Mouse (Mus musculus) left cerebral cortex, postnatal 36 days (tissue): ENCODE measurements around the gene Pilra. TPM values are rescaled to one million over a fixed set of nuclear protein-coding genes. Genes with fewer than 3 reads are reported as not detected.
"Not testable (repeated sequence)": the region's sequence is repeated elsewhere in the genome, so short reads cannot be mapped to it uniquely, and the experiment has no call there.

Experiments used
- DNase-seq, 2 experiments: peaks; one replicate each; pipeline ENCODE4 v3.0.0; 2021 to 2022; ENCODE audit warnings: low spot score in 2 of 2, mixed read lengths in 1 of 2
- intact Hi-C: fragments of 180-260 bp; cut with DNase I; formaldehyde crosslinking; loops from one replicate; pipeline ENCODE4 v1.15.1; 2025
- total RNA-seq, 2 experiments: library from RNA; stranded (reverse); gene quantifications; 2 replicates each; pipeline ENCODE4 v1.2.3; 2021

Pilra gene
- total RNA-seq = under 1 TPM in 1 of 2 experiments, not detected in 1; 0.20 TPM

DNA sequence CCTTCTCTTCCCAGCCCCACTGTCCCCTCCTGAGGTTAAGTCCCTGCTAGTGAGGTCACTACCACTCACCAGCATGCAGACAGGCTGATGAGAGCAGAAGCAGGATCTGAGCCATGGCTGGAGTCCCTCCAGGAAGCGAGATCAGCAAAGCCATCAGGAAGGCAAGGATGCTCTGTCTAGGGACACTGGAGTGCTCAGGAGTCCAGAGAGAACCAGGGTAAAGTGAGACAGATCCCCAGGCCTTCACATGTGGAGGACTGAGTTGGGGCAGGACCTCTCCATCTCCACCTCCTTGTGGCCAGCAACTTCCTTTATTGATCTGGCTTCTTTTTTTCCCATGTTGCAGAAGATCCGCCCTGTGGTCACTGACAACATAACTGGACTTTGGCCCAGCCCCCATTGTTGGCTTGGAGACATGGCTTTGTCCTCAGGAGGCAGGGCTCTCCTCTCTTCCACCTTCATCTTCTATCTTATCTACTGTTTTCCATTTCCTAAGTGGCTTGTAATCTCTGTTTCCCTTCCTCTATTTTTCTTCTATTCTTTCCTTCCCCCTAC, at the start of gene Pilra:
Pilra (minus strand) TSS at position 316 of the 555 bp plus-strand sequence.
- intact Hi-C loops, DNase-seq: not testable (repeated sequence)

DNA sequence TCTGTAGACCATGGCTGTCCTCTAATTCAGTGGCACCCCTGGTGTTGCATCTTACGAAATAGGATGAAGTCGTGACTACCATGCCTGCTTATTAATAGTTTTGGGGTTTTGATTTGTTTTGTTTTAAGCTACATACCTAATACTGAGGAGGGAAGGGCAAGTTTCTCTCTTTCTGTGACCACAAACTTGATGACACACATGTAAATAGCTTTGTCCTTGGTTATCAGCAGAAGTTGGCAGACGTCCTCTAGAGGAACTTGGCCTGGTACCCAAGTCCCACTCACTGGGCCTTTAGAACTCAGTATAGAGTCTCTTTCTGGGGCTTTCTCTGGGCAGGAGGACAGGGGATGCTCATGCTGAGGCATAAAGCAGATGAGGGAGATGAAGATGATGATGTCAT, 47.3 kb upstream of the Pilra start:
- intact Hi-C loops = no loop called here
- no peak for DNase-seq

DNA sequence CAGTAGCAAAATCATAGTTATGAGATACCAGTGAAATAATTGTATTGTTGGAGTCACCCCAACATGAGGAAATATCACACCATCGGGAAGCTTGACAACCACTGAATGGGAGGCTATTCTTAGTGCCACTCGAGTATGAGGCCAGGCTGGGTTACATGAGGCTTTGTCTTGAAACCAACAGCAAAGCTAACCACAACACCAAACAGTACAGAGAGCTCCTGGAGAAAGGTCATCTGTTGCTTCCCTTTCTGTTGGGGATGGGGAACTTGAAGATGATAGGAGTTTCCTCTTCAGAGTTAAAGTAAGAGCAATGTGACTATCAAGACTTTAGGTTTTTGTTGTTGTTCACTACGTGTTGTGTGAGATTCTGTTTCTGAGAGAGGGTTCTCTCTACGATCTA, 46.8 kb upstream of the Pilra start:
- DNase-seq = no peak
- intact Hi-C loops = no loop called here

DNA sequence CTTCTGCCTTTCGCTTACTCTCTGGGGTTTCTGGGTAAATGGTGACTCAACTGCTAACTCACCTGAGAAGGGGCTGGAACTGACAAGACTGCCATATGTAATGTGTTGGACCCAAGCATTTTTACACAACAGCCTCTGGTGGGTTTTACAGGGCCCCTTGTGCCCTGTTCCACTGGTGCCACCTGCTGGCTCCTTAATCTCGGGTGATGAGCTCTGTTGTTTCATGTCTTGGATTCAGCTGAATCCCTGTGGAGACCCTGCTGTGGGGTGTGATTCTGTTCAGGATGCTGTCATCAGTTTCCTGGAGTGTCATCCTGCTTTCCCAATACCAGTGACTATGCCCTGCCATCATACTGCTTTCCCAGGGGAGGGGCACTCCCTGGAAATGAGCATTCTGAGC, 41.8 kb upstream of the Pilra start:
- intact Hi-C loops = loop anchor here (2.0 kb wide), 1 partner anchor 89 kb away; no protein-coding TSS in a partner anchor
- peak in 1 of 2 experiments; percentile 8 for DNase-seq

DNA sequence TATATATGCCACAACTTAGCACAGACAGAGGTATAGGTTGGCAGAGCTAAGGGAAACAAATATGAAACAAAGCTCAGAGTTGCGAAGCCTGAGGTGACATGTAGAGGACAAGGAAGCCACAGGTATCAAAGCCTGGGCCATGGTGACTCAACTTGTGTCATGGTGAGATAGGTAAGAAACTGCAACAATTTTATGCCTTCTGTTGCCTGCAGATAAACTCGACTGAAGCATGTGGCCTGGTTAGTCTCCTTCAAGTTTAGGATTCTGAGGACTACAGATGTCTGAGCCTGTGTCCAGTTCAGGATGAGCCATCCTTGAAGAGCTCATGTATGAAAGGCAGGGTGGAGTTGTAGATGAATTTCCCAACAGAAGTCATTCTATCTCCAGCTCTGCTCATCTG, 39.0 kb upstream of the Pilra start:
- DNase-seq = no peak
- intact Hi-C loops = no loop called here

DNA sequence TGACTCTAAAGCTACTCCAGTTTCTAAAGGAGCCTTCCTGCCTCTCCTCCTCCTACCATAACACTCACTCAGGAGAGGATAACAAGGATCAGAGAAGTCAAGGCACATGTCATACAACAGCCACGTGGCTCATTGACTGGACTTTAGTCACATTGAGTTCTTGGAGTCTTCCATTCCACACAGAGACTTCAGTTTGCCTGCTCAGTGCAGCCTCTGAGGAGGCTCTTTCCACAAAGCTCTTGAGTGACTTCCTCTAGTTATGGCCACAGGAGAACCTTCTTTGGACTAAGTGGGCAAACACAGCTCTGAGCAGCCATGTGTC, 36.3 kb upstream of the Pilra start:
- intact Hi-C loops, DNase-seq: not testable (repeated sequence)

DNA sequence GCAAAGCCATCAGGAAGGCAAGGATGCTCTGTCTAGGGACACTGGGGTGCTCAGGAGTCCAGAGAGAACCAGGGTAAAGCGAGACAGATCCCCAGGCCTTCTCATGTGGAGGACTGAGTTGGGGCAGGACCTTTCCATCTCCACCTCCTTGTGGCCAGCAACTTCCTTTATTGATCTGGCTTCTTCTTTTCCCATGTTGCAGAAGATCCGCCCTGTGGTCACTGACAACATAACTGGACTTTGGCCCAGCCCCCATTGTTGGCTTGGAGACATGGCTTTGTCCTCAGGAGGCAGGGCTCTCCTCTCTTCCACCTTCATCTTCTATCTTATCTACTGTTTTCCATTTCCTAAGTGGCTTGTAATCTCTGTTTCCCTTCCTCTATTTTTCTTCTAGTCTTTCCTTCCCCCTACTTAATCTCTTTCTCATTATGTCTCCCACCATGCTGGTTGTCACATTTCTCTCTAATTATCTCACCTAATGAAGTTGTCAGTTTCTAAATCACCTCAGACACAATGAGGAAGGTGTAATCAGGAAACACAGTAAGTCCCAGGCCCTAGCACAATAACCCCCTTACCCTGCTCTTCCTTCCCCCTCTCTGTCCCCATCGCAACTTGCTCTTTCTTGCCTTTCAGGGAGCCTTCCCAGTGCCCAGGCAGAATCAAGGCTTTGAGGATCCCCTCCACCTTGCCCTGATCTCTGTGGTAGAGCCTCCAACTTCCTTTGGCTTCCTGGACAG, 35.7 kb upstream of the Pilra start, which contains the start of gene Pilrb2:
Pilrb2 (minus strand) TSS at position 172 of the 737 bp plus-strand sequence.
- intact Hi-C loops, DNase-seq: not testable (repeated sequence)

DNA sequence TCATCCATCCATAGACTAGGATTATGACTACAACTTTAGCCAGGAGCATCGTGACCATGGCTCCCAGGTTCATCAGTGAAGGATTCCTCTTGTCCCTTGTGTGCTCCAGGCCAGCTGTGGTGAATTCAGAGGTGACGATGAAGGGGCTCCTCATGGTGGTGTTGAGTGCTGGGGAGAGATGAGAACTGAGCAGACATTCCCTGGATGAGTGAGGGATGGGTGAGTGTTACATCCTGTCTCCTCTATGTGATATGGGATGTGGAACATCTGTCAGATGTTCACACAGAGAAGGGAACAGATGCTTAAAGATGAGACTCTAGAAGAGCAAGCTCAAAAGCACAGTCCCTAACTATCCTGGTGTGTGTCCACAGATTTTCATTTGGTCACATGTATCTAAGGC, 32.5 kb upstream of the Pilra start:
- DNase-seq, intact Hi-C loops: not testable (repeated sequence)

DNA sequence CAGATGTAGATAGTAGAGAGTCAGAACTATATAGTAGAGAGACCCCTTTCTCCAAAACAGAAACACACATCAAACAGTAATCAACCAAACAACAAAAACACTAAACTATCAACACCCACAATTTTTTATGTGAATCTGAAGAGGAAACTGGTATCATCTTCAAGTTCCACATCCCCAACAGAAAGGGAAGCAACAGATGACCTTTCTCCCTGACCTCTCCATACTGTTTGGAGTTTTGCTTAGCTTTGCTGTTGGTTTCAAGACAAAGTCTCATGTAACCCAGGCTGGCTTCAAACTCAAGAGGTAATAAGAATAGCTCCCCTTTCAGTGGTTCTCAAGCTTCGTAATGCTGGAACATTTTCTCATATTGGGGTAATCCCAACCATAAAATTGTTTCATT, 27.9 kb upstream of the Pilra start:
- intact Hi-C loops, DNase-seq: not testable (repeated sequence)

DNA sequence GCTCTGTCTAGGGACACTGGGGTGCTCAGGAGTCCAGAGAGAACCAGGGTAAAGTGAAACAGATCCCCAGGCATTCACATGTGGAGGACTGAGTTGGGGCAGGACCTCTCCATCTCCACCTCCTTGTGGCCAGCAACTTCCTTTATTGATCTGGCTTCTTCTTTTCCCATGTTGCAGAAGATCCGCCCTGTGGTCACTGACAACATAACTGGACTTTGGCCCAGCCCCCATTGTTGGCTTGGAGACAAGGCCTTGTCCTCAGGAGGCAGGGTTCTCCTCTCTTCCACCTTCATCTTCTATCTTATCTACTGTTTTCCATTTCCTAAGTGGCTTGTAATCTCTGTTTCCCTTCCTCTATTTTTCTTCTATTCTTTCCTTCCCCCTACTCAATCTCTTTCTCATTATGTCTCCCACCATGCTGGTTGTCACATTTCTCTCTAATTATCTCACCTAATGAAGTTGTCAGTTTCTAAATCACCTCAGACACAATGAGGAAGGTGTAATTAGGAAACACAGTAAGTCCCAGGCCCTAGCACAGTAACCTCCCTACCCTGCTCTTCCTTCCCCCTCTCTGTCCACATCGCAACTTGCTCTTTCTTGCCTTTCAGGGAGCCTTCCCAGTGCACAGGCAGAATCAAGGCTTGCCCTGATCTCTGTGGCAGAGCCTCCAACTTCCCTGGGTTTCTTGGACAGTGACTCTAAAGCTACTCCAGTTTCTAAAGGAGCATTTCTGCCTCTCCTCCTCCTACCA, 22.1 kb upstream of the Pilra start, which contains the start of gene Pilrb1:
Pilrb1 (minus strand) TSS at position 147 of the 751 bp plus-strand sequence.
- DNase-seq, intact Hi-C loops: not testable (repeated sequence)

DNA sequence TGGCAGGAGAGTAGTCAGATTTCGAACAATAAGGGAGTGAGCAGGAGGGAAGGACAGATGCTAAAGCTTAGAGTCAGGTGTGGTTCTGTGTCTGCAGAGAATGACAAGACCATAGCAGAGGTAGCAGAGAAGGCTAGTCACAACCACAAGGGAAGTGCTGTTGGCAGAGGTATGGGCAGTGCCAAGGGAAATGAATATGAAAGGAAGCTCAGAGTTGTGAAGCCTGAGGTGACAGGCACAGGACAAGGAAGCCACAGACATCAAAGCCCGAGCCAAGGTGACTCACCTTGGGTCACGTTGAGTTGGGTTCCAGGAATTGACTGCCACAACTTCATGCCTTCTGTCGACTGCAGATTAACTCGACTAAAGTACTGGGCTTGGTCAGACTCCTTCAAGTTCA, 20.8 kb upstream of the Pilra start:
- intact Hi-C loops, DNase-seq: not testable (repeated sequence)

DNA sequence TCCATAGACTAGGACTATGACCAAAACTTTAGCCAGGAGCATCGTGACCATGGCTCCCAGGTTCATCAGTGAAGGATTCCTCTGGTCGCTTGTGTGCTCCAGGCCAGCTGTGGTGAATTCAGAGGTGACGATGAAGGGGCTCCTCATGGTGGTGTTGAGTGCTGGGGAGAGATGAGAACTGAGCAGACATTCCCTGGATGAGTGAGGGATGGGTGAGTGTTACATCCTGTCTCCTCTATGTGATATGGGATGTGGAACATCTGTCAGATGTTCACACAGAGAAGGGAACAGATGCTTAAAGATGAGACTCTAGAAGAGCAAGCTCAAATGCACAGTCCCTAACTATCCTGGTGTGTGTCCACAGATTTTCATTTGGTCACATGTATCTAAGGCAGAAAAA, 18.8 kb upstream of the Pilra start:
- intact Hi-C loops, DNase-seq: not testable (repeated sequence)

DNA sequence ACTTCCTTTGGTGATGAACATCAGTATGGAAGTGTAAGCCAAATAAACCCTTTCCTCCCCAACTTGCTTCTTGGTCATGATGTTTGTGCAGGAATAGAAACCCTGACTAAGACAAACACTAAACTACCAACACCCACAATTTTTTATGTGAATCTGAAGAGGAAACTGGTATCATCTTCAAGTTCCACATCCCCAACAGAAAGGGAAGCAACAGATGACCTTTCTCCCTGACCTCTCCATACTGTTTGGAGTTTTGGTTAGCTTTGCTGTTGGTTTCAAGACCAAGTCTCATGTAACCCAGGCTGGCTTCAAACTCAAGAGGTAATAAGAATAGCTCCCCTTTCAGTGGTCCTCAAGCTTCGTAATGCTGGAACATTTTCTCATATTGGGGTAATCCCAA, 14.2 kb upstream of the Pilra start:
- DNase-seq, intact Hi-C loops: not testable (repeated sequence)

DNA sequence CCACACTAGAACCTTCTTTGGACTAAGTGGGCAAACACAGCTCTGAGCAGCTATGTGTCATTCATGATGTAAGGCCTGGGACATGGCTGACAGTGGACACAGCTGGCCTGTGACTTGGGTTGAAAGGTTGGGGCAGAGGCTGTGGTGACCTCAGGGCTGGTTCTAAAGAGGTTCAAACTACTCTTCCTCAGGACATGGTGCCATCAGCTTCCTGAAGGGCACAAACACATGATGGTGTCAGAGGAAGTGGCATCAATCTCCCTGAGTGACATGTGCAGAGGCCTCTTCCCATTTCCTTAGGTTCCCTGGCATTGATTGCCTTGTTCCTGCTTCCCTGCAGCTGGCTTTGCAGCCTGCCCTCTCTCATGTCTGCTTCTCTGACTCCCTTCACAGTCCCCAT, 1.0 kb upstream of the Pilra start:
- intact Hi-C loops, DNase-seq: not testable (repeated sequence)

DNA sequence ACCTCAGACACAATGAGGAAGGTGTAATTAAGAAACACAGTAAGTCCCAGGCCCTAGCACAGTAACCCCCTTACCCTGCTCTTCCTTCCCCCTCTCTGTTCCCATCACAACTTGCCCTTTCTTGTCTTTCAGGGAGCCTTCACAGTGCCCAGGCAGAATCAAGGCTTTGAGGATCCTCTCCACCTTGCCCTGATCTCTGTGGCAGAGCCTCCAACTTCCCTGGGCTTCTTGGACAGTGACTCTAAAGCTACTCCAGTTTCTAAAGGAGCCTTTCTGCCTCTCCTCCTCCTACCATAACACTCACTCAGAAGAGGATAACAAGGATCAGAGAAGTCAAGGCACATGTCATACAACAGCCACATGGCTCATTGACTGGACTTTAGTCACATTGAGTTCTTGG, 530 bp upstream of the Pilra start:
- intact Hi-C loops = no loop called here
- DNase-seq = no peak

DNA sequence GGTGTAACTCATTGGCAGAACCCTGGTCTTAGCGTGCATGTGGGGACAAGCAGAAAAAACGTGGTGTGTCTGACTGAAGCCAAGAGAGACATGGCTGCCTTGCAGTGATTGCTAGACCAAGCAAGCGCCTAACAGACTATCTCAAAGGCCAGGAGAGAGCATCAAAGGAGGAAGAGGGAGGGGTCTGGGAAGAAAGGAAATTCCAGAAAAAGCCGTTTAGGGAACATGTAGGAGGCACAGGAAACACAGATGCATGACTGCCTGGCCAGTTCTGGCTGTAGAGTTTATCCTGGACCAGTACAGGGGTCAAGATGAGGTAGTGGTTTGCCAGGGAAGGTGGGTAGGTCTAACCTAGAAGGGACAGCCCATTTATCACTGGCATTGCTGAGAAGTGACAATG, 2.6 kb downstream of the Pilra start:
- intact Hi-C loops = no loop called here
- DNase-seq = no peak

DNA sequence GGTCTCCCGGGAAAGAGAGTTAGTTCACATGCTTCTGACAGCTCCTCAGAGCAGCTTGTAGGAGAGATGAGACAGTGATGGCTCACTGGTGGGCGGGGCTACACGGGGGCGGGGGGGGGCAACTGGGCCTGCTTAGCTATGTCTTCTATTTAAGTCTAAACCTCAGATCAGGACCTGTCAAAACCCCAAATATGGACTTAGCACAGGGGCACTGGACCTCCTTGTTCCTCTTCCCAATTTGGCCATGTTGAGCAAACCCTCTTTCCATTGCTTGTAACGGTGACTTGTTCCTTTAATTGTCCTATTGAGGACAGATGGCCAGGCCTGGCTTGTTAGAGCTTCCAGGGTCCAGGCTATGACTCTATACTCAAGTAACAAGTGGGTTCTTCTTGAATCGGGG, 4.6 kb downstream of the Pilra start:
- intact Hi-C loops = no loop called here
- DNase-seq = no peak

DNA sequence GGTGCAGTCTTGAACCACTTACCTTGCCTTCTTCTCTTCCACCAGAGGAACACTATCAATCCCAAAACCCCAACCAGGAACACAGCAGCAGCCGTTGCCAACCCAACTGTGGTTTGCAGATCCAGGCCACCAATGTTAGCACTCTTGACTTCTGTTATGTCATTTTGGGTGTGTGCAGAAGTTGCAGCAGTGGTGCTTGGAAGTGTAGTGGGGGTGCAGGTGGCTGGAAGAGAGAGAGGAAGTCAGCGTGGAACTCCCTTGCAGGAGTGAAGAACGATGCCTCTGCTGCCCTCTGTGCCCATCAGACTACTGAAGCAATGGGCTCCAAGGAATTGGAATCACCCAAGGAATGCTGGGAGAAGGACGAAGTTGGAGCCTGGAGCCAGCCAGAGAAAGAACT, 5.0 kb downstream of the Pilra start:
- intact Hi-C loops = no loop called here
- DNase-seq = no peak

DNA sequence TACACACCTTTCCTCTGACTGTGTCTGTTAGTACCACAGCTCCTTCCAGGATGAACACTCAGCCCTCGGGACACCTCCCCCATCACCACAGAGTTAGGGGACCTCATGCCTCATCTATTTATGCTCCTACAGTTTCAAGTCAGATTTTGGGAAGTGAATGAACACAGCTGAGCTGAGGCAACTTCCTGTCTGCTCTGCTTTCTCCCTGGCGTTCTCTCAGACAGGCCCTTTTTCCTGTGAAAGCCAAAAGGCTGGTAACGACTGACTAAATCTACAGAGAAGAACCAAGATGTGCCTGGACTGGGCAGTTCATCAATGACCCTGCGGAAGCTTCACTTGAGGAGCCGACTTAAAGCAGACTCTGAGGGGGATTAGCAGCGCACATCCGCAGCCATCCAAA, 5.8 kb downstream of the Pilra start:
- DNase-seq = no peak
- intact Hi-C loops = no loop called here

DNA sequence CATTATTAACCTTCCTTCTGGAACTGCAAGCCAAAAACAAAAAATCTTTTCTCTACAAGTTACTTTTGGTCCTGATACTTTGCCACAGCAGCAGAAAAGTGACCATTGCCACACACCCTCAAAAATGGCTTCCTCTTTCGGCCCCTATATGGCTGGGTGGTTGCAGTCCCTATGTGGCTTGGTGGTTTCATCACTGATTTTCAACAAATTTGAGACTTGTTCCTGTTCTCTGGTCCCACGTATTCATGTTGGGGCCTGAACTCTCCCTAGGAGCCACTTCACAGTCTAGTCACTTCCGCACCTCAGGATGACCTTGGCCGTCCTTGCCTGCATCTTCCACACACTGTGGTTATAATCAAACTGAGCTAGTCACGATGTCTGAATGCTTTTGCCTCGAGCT, 7.4 kb downstream of the Pilra start:
- intact Hi-C loops = no loop called here
- DNase-seq = no peak

DNA sequence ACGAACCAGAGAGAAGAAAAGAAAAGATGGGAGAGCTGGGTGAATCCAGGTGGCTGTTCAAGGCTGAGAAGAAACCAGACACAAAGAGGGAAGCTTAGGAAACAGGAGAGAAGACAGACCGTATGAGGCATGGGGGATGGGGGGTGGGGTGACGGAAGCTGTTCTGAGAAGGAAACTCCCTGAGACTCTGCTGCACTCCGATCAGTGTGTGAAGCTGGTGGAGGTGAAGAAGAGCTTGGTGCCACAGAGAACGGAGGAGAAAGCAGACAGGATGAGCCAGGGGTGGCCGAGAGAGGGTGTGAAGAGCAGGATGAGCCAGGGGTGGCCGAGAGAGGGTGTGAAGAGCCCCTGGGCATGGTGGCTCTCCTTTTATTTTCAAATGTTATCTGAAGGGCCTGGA, 9.7 kb downstream of the Pilra start:
- intact Hi-C loops = no loop called here
- DNase-seq = no peak
